Mouse (Mus musculus) left cerebral cortex, adult 9 months (tissue): ENCODE measurements at regions not wholly inside any gene's neighbourhood (a gene's known extent, or its start where the extent isn't known, plus 50 kb on each side); places are given as distances from the start of the nearest gene placed in this dataset.

Source experiments
- DNase-seq, 2 experiments: peaks; one replicate each; pipeline ENCODE4 v3.0.0; 2022; ENCODE audit warnings: low spot score in 2 of 2

GRCm38 (mm10) chr13:39702621-39703020 lies 658.6 kb downstream of the Ofcc1 start:
- DNase-seq: no peak

GRCm38 (mm10) chr13:39691291-39692024 lies 669.8 kb downstream of the Ofcc1 start:
- DNase-seq: no peak

DNA sequence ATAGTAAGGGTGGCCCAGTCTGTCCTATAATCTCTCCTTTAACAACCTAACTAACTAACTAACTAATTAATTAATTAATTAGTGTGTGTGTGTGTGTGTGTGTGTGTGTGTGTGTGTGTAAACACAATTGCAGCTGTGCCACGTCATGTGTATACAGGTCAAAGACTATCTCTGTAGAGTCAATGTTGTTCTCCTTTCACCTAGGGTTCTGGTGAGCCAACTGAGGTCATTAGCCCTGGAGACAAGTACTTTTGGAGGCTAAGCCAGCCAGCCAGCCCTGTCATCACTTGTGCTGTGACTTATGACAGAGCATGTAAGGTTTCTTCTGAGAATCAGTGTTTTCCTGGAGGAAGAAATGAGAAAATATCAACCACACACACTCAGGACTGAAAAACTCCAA lies 696.7 kb downstream of the Ofcc1 start:
- no peak for DNase-seq

GRCm38 (mm10) chr13:39649457-39649856 lies 688.8 kb upstream of the Slc35b3 start:
- no peak for DNase-seq

GRCm38 (mm10) chr13:39647367-39647766 lies 686.7 kb upstream of the Slc35b3 start:
- peak in 1 of 2 experiments; percentile 70 for DNase-seq

DNA sequence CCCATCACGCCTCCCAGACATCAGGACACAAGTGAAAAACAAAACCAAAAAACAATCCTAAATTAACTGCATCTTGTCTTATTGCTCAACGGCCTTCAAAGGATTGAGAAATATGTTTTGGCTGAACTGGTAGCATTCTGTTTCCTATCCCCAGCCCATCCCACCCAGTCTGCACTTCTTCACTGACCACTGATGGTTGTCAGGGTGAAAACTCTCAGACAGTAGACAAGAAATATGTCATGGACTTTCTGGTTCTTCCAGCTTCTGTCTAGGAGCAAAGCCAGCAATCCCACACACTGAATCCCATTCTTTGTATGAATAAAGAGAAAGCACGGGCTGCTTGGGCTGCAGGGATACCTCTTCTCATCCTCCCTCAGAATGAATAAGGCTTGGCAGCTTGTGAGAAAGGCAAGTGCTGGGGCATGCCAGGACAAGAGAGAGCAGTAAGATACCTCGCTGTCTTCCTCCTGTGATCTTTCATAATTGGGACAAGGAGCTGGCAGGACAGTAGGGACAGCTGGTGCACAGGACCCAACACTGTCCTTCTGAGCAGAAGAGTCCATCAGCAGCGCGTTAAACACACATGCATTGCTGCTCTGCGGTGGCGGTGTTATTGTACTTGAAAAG lies 670.9 kb upstream of the Slc35b3 start:
- DNase-seq: peak in 1 of 2 experiments; percentile 8
